Mouse (Mus musculus): ENCODE measurements at regions not wholly inside any gene's neighbourhood (a gene's known extent, or its start where the extent isn't known, plus 50 kb on each side); places are given as distances from the start of the nearest gene placed in this dataset.

DNA sequence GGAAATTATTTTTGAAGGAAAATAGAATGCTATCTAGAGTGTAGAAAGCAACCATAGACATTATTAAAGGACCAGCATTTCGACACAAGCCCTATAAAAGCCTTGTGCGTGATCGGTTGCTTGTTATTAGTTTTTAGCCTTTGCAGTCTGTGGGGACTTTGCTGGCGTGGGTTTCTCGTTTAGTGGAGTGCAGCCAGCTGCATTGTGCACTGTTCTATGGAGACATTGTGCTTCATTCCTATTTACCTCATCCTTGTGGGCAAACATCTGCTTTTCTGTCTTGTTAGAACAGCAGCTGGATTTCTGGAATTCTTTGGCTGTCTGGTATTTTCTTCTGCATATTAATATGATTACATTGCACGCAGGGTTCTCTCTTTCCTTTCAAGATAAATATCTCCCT is 101.1 kb downstream of the Kcnrg start:
- Histone ChIP-seq H3K36me3 (replicated peaks; ENCODE audit: low read length) (no peaks in the 10 kb centered on the region), H3K9me3 (no peaks in the 10 kb centered on the region), H3K27me3 (replicated peaks) (peaks cover 2% of the 10 kb centered on the region), H3K4me1 (peaks cover 7% of the 10 kb centered on the region; the same call in 1 of the 2 replicates), H3K4me3 (replicated peaks) (no peak overlapping the region)
- no peak for TF ChIP-seq FLI1 (IDR thresholded peaks at IDR 0.05; ENCODE audit: low read length)
- no peak for TF ChIP-seq GATA1 (IDR thresholded peaks at IDR 0.05; ENCODE audit: borderline replicate concordance, low read length)

DNA sequence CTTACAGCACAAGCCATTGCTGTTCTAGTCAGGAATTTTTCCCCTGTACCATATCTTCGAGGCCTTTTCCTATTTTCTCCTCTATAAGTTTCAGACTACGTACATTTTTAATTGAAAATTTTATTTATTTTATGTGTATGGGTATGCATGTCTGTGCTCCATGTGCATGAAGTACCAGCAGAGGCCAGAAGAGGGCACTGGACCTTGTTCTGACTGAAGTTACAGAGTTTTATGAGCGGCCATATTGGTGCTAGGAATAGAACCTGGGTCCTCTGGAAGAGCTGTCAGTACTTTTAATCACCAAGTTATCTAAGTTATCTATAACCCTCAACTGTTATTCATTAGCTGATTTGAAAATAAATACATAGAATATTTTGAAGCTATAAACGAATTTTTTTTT is 108.5 kb downstream of the Kcnrg start:
- H3K9me3 ChIP-seq: peaks cover 3% of the 10 kb centered on the region; the same call in 1 of the 2 replicates
- H3K27me3 ChIP-seq (replicated peaks): peaks cover 4% of the 10 kb centered on the region
- H3K4me3 ChIP-seq (replicated peaks): no peak overlapping the region
- TF ChIP-seq FLI1 (IDR thresholded peaks at IDR 0.05; ENCODE audit: low read length) (no peak), GATA1 (IDR thresholded peaks at IDR 0.05; ENCODE audit: borderline replicate concordance, low read length) (no peak)
- H3K36me3 ChIP-seq (replicated peaks; ENCODE audit: low read length): no peaks in the 10 kb centered on the region
- H3K4me1 ChIP-seq: 0 out of 2 replicates have a peak, but pooled peaks cover 1% of the 10 kb centered on the region

- H3K4me1 ChIP-seq: 0 out of 2 replicates have a peak, but pooled peaks cover 3% of the 10 kb centered on the region
- peaks cover 9% of the 10 kb centered on the region for H3K27me3 ChIP-seq (replicated peaks)
- H3K4me3 ChIP-seq (replicated peaks): peak overlapping the region; percentile 64
- peaks cover 3% of the 10 kb centered on the region; the same call in 1 of the 2 replicates for H3K9me3 ChIP-seq
- no peaks in the 10 kb centered on the region for H3K36me3 ChIP-seq (replicated peaks; ENCODE audit: low read length)
- TF ChIP-seq GATA1 (IDR thresholded peaks at IDR 0.05; ENCODE audit: borderline replicate concordance, low read length): no peak
- TF ChIP-seq FLI1 (IDR thresholded peaks at IDR 0.05; ENCODE audit: low read length): no peak
Observed at GRCm38 (mm10) chr14:61718392-61719124, 111.3 kb downstream of the Kcnrg start.

GRCm38 (mm10) chr14:61721302-61721701 is 114.0 kb downstream of the Kcnrg start:
- no peaks in the 10 kb centered on the region for H3K36me3 ChIP-seq (replicated peaks; ENCODE audit: low read length)
- H3K4me3 ChIP-seq (replicated peaks): no peak overlapping the region
- peaks cover 12% of the 10 kb centered on the region for H3K27me3 ChIP-seq (replicated peaks)
- no peak for TF ChIP-seq FLI1 (IDR thresholded peaks at IDR 0.05; ENCODE audit: low read length)
- TF ChIP-seq GATA1 (IDR thresholded peaks at IDR 0.05; ENCODE audit: borderline replicate concordance, low read length): no peak
- no peaks in the 10 kb centered on the region for H3K9me3 ChIP-seq
- H3K4me1 ChIP-seq: 0 out of 2 replicates have a peak, but pooled peaks cover 6% of the 10 kb centered on the region

DNA sequence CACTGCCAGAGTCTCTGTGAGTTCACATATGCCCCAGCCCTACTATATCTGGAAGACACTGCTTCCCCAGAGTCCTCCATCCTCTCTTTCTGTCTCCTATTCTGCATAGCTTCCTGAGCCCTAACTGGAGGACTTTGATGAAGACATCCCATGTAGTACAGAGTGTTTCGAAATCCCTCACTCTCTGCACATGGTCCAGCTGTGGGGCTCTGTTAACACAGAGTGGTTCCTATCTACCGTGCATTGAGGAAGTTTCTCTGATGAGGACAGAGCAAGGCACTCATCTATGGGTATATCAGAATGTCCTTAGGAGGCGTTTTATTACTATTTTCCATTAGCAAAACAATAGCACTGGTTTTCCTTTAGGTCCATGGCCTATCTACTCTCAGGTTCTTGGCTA is 117.7 kb downstream of the Kcnrg start:
- Histone ChIP-seq H3K36me3 (replicated peaks; ENCODE audit: low read length) (no peaks in the 10 kb centered on the region), H3K4me1 (0 out of 2 replicates have a peak, but pooled peaks cover 6% of the 10 kb centered on the region), H3K9me3 (peaks cover 7% of the 10 kb centered on the region), H3K27me3 (replicated peaks) (peaks cover 16% of the 10 kb centered on the region), H3K4me3 (replicated peaks) (no peak overlapping the region)
- TF ChIP-seq GATA1 (IDR thresholded peaks at IDR 0.05; ENCODE audit: borderline replicate concordance, low read length) (no peak), FLI1 (IDR thresholded peaks at IDR 0.05; ENCODE audit: low read length) (no peak)

DNA sequence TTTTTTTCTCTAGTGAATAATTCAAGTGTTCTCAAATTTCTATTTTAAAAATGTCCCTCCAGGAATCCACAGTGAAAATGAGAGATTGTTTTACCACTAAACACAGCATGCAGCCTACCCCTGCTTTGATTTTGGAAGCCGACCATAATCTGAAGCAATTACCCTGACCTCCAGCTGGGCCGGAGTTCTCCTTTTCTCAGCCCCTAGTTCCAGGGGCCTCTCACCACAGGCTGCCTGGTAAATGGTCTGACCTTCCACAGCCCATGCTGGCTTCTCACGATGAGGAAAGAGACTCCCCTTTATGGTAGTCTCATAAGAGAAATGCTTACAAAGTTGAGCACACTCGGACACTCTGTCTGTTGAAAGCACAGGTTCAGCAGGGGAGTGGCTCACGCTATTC is 121.3 kb downstream of the Kcnrg start:
- peaks cover 16% of the 10 kb centered on the region for H3K9me3 ChIP-seq
- no peak overlapping the region for H3K4me3 ChIP-seq (replicated peaks)
- 0 out of 2 replicates have a peak, but pooled peaks cover 3% of the 10 kb centered on the region for H3K4me1 ChIP-seq
- H3K27me3 ChIP-seq (replicated peaks): peaks cover 7% of the 10 kb centered on the region
- TF ChIP-seq FLI1 (IDR thresholded peaks at IDR 0.05; ENCODE audit: low read length) (no peak), GATA1 (IDR thresholded peaks at IDR 0.05; ENCODE audit: borderline replicate concordance, low read length) (no peak)
- no peaks in the 10 kb centered on the region for H3K36me3 ChIP-seq (replicated peaks; ENCODE audit: low read length)

DNA sequence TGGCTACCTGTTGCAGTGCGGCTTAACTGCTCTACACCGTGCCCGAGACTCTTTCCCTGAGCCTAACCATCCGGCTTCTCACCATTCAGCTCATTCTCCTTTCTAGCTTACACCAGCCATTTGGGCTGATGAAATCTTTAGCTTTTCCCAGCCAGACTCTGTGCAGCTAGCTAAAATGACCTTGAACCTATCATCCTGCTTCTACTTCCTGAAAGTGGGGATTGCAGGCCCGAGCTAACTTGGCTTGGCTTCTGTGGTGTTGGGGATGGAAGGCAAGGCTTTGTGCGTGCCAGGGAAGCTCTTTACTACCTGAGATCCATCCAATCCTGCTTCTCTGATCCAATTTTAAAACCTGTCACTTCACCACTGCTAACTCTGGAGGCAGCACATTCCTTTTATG is 128.3 kb downstream of the Kcnrg start:
- TF ChIP-seq FLI1 (IDR thresholded peaks at IDR 0.05; ENCODE audit: low read length) (no peak), GATA1 (IDR thresholded peaks at IDR 0.05; ENCODE audit: borderline replicate concordance, low read length) (no peak)
- Histone ChIP-seq H3K27me3 (replicated peaks) (no peaks in the 10 kb centered on the region), H3K4me3 (replicated peaks) (no peak overlapping the region), H3K36me3 (replicated peaks; ENCODE audit: low read length) (peaks cover 2% of the 10 kb centered on the region), H3K9me3 (peaks cover 30% of the 10 kb centered on the region), H3K4me1 (peaks cover 13% of the 10 kb centered on the region)

DNA sequence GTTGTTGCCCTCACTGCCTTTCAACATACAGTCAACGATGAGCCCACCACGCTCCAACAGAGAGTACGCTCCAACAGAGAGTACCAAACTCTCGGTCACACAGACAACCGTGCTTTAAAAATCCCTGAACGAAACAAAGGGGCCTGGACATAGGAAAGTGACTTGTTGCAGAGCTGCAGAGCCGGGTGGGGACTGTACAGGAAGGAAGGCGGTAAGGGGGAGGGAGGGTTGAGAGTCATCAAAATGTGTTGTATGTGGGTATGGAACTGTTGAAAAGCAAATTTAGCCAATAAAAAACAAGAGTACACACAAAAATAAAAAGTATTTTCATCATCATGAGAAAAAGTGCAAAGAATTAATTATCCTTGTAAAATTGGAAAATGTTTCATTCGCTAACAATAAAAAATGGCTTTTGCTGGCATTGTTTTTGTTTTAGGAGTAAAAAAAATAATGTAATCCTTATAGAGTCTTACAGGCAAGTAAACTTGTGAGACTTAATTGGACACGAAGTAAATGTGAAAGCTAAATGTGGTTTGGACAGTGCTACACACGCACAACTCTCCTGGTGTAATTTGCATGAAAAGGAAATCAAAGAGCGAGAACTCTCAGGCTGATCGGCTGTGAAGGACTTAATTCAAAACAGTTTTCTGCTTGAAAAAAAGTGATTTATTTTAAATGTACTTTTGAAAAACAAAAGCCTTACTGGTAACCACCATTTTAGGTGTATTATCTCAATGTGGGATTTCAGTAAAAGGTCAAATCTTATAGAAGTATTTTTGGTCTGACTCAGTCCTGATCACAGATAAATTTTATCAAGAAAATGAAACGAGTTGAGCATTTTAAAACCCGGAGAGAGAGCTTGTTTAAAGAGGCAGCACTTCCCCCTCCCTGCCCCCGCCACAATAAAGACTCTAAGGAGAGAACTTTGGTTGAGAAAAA is 129.4 kb downstream of the Kcnrg start:
- peak overlapping the region; percentile 77 for H3K4me3 ChIP-seq (replicated peaks)
- TF ChIP-seq FLI1 (IDR thresholded peaks at IDR 0.05; ENCODE audit: low read length) (no peak), GATA1 (IDR thresholded peaks at IDR 0.05; ENCODE audit: borderline replicate concordance, low read length) (no peak)

GRCm38 (mm10) chr14:61737504-61738040 is 130.3 kb downstream of the Kcnrg start:
- Histone ChIP-seq H3K9me3 (peaks cover 27% of the 10 kb centered on the region), H3K27me3 (replicated peaks) (no peaks in the 10 kb centered on the region), H3K4me3 (replicated peaks) (no peak overlapping the region), H3K4me1 (peaks cover 18% of the 10 kb centered on the region), H3K36me3 (replicated peaks; ENCODE audit: low read length) (peaks cover 2% of the 10 kb centered on the region)
- no peak for TF ChIP-seq FLI1 (IDR thresholded peaks at IDR 0.05; ENCODE audit: low read length)
- no peak for TF ChIP-seq GATA1 (IDR thresholded peaks at IDR 0.05; ENCODE audit: borderline replicate concordance, low read length)

More for the DNA sequence above, 129.4 kb downstream of the Kcnrg start:
- Histone ChIP-seq H3K4me1 (peaks cover 17% of the 10 kb centered on the region), H3K36me3 (replicated peaks; ENCODE audit: low read length) (peaks cover 2% of the 10 kb centered on the region), H3K27me3 (replicated peaks) (no peaks in the 10 kb centered on the region), H3K9me3 (peaks cover 30% of the 10 kb centered on the region)

All from megakaryocyte, embryonic 14.5 days (primary cell).